Mouse (Mus musculus) forebrain, embryonic 14.5 days (tissue): ENCODE measurements around the gene Chn2. TPM values are rescaled to one million over a fixed set of nuclear protein-coding genes. Genes with fewer than 3 reads are reported as not detected.

Experiments
- ATAC-seq: fragments of 200-750 bp; cut with Nextera tagmentation; 2 replicates; pipeline ENCODE4 v1.8.0; 2017; ENCODE audit warnings: mild to moderate bottlenecking, moderate library complexity
- DNase-seq: peaks from one replicate; pipeline ENCODE4 v3.0.0-alpha.2; 2015; ENCODE audit warnings: low spot score
- H3K27ac ChIP-seq: fragments of 300-500 bp; sonication (generic); 2 replicates; pipeline ENCODE4 v1.5.1; 2014; ENCODE audit warnings: low read depth, mild to moderate bottlenecking, control low read depth, low read length, moderate library complexity
- H3K27me3 ChIP-seq: fragments of 300-500 bp; sonication (generic); replicated peaks from 2 replicates; pipeline ENCODE4 v1.6.1; 2014; ENCODE audit warnings: low read length, control low read depth, mixed read lengths; ENCODE audit not compliant: control insufficient read depth, insufficient read depth
- H3K36me3 ChIP-seq: fragments of 300-500 bp; sonication (generic); 2 replicates; pipeline ENCODE4 v1.6.1; 2014; ENCODE audit warnings: low read length, control low read depth; ENCODE audit not compliant: control insufficient read depth, insufficient read depth
- H3K4me1 ChIP-seq: fragments of 300-500 bp; sonication (generic); 2 replicates; pipeline ENCODE4 v1.6.1; 2014; ENCODE audit warnings: antibody characterized with exemption, low read length, control low read depth; ENCODE audit not compliant: control insufficient read depth, insufficient read depth
- H3K4me2 ChIP-seq: fragments of 300-500 bp; sonication (generic); 2 replicates; pipeline ENCODE4 v1.6.1; 2014; ENCODE audit warnings: mild to moderate bottlenecking, control low read depth, low read length
- H3K4me3 ChIP-seq: fragments of 300-500 bp; sonication (generic); 2 replicates; pipeline ENCODE4 v1.5.1; 2014; ENCODE audit warnings: low read depth, low read length, control low read depth
- H3K9ac ChIP-seq: fragments of 300-500 bp; sonication (generic); 2 replicates; pipeline ENCODE4 v1.6.1; 2014; ENCODE audit warnings: mild to moderate bottlenecking, low read length, control low read depth, moderate library complexity
- H3K9me3 ChIP-seq: fragments of 300-500 bp; sonication (generic); replicated peaks from 2 replicates; pipeline ENCODE4 v1.6.1; 2016; ENCODE audit warnings: low read length, control low read depth, mixed read lengths; ENCODE audit not compliant: control insufficient read depth
- WGBS: fragments of 180-500 bp; shearing (Covaris S2); extraction: QIAGEN DNeasy Blood & Tissue Kit; methylation state at CpG from one replicate; pipeline ENCODE4 v1.1.7; 2014; 5-methylcytosine and 5-hydroxymethylcytosine counted together
- polyA plus RNA-seq: library from polyadenylated mRNA; unstranded; fragments of >200 nt; fragmentation: Nextera tagmentation; extraction: Ambion mirVana; gene quantifications from 2 replicates; pipeline ENCODE4 v1.2.1, GENCODE M21; 2014

The Chn2 gene
- polyA plus RNA-seq, 1 experiment from 2014 or later, result 45.9 TPM

GRCm38 (mm10) chr6:54203926-54204325 lies 164.6 kb downstream of the Chn2 start:
- Histone ChIP-seq H3K9ac (no peak overlapping the region), H3K27me3 (no peaks in the 10 kb centered on the region), H3K27ac (no peak overlapping the region), H3K4me1 (no peaks in the 10 kb centered on the region; the same call in 1 of the 2 replicates), H3K4me3 (no peak overlapping the region), H3K36me3 (no peaks in the 10 kb centered on the region), H3K9me3 (no peaks in the 10 kb centered on the region), H3K4me2 (no peak overlapping the region)
- DNase-seq (no peak), ATAC-seq (no peak)
- 91% methylated on average over 6 of the region's 6 CpGs for WGBS

- Histone ChIP-seq H3K9ac (no peak overlapping the region), H3K4me2 (no peak overlapping the region), H3K36me3 (no peaks in the 10 kb centered on the region), H3K27me3 (no peaks in the 10 kb centered on the region), H3K4me3 (no peak overlapping the region), H3K4me1 (no peaks in the 10 kb centered on the region; the same call in 1 of the 2 replicates), H3K9me3 (no peaks in the 10 kb centered on the region), H3K27ac (no peak overlapping the region)
- no peak for ATAC-seq
- no peak for DNase-seq
- whole genome bisulfite sequencing, result 34% methylated on average over 2 of the region's 2 CpGs
Measured at GRCm38 (mm10) chr6:54204931-54205330, 165.6 kb downstream of the Chn2 start.

GRCm38 (mm10) chr6:54205471-54205870 lies 166.1 kb downstream of the Chn2 start:
- H3K4me2 ChIP-seq, result no peak overlapping the region
- no peak overlapping the region for H3K4me3 ChIP-seq
- H3K4me1 ChIP-seq, result no peaks in the 10 kb centered on the region; the same call in 1 of the 2 replicates
- no peaks in the 10 kb centered on the region for H3K9me3 ChIP-seq
- H3K9ac ChIP-seq, result no peak overlapping the region
- no peak for ATAC-seq
- H3K27me3 ChIP-seq, result no peaks in the 10 kb centered on the region
- DNase-seq, result no peak
- WGBS, result 20% methylated on average over 5 of the region's 5 CpGs
- no peaks in the 10 kb centered on the region for H3K36me3 ChIP-seq
- no peak overlapping the region for H3K27ac ChIP-seq

DNA sequence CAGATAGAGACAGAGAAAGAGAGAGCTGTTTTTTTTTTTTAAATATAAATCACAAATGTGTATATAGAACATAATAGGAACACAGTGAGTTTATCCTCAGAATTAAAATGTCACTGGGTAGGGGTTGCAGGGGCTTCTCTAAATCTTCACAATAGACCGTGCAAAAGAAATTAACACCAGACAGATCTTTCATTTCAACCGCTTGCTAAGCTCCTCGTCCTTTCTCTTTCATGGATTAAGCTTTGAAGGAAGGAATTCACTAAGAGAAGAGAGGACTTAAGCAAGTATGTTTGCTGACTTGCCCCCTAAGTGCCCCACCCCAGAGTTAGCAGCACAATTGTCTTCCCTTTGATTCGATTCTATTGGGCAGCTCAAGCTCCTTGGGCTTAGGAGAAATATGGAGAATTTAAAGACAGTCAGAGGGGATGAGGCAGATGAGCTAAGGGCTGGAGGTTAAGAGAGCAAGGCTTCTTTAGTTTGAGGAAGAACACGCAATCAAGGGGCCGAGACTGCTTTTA lies 166.9 kb downstream of the Chn2 start:
- ATAC-seq (no peak), DNase-seq (no peak)
- Histone ChIP-seq H3K4me1 (no peaks in the 10 kb centered on the region; the same call in 1 of the 2 replicates), H3K4me2 (no peak overlapping the region), H3K9ac (no peak overlapping the region), H3K9me3 (no peaks in the 10 kb centered on the region), H3K27me3 (no peaks in the 10 kb centered on the region), H3K36me3 (no peaks in the 10 kb centered on the region), H3K27ac (no peak overlapping the region), H3K4me3 (no peak overlapping the region)
- WGBS, result 20% methylated on average over 6 of the region's 6 CpGs

GRCm38 (mm10) chr6:54208786-54209185 lies 169.4 kb downstream of the Chn2 start:
- no peaks in the 10 kb centered on the region; the same call in 1 of the 2 replicates for H3K4me1 ChIP-seq
- no peak overlapping the region for H3K27ac ChIP-seq
- no peaks in the 10 kb centered on the region for H3K27me3 ChIP-seq
- DNase-seq (no peak), ATAC-seq (no peak)
- no peaks in the 10 kb centered on the region for H3K9me3 ChIP-seq
- WGBS, result 92% methylated on average over 8 of the region's 8 CpGs
- no peak overlapping the region for H3K9ac ChIP-seq
- no peaks in the 10 kb centered on the region for H3K36me3 ChIP-seq
- H3K4me3 ChIP-seq, result no peak overlapping the region
- H3K4me2 ChIP-seq, result no peak overlapping the region

- H3K36me3 ChIP-seq, result no peaks in the 10 kb centered on the region
- no peaks in the 10 kb centered on the region for H3K9me3 ChIP-seq
- WGBS, result 17% methylated on average over 4 of the region's 4 CpGs
- no peak overlapping the region for H3K27ac ChIP-seq
- H3K9ac ChIP-seq, result no peak overlapping the region
- no peaks in the 10 kb centered on the region for H3K27me3 ChIP-seq
- ATAC-seq, result no peak
- H3K4me2 ChIP-seq, result no peak overlapping the region
- no peak overlapping the region for H3K4me3 ChIP-seq
- H3K4me1 ChIP-seq, result no peaks in the 10 kb centered on the region
- DNase-seq, result peak; percentile 38
Measured at GRCm38 (mm10) chr6:54210971-54211370, 171.6 kb downstream of the Chn2 start.

- Histone ChIP-seq H3K9ac (no peak overlapping the region), H3K9me3 (no peaks in the 10 kb centered on the region), H3K4me1 (no peaks in the 10 kb centered on the region), H3K36me3 (no peaks in the 10 kb centered on the region), H3K4me3 (no peak overlapping the region), H3K27me3 (no peaks in the 10 kb centered on the region), H3K4me2 (no peak overlapping the region), H3K27ac (no peak overlapping the region)
- no peak for DNase-seq
- no peak for ATAC-seq
- WGBS, result 84% methylated on average over 7 of the region's 7 CpGs
Measured at GRCm38 (mm10) chr6:54211939-54212338, 172.6 kb downstream of the Chn2 start.

GRCm38 (mm10) chr6:54213743-54214142 lies 174.4 kb downstream of the Chn2 start:
- WGBS, result 90% methylated on average over 7 of the region's 7 CpGs
- no peak for DNase-seq
- Histone ChIP-seq H3K27ac (no peak overlapping the region), H3K9me3 (no peaks in the 10 kb centered on the region), H3K4me1 (no peaks in the 10 kb centered on the region), H3K9ac (no peak overlapping the region), H3K4me2 (no peak overlapping the region), H3K27me3 (no peaks in the 10 kb centered on the region), H3K36me3 (no peaks in the 10 kb centered on the region), H3K4me3 (no peak overlapping the region)
- ATAC-seq, result no peak

GRCm38 (mm10) chr6:54215636-54216035 lies 176.3 kb downstream of the Chn2 start:
- Histone ChIP-seq H3K4me1 (no peaks in the 10 kb centered on the region), H3K9me3 (no peaks in the 10 kb centered on the region), H3K36me3 (peaks cover 11% of the 10 kb centered on the region; the same call in 1 of the 2 replicates), H3K4me3 (no peak overlapping the region), H3K27ac (no peak overlapping the region), H3K9ac (no peak overlapping the region), H3K4me2 (no peak overlapping the region), H3K27me3 (no peaks in the 10 kb centered on the region)
- ATAC-seq, result no peak
- WGBS, result 77% methylated on average over 8 of the region's 8 CpGs
- DNase-seq, result no peak
